Mouse (Mus musculus) limb, embryonic 10.5 days (tissue): ENCODE data around the gene Ngly1. TPM values are rescaled to one million over a fixed set of nuclear protein-coding genes. Genes with fewer than 3 reads are reported as not detected.

ENCODE experiments used
- polyA plus RNA-seq: library from polyadenylated mRNA; unstranded; fragments of >200 nt; fragmentation: Nextera tagmentation; extraction: Ambion mirVana; gene quantifications from 2 replicates; pipeline ENCODE4 v1.2.1, GENCODE M21; 2016

Ngly1 gene
- polyA plus RNA-seq, 1 experiment from 2014 or later, result 19.8 TPM

Other genes starting within 250 kb of the Ngly1 start
- gene Oxsm, start 528 bp downstream of the Ngly1 start, polyA plus RNA-seq, result 1.3 and 1.8 TPM in 2 replicates
- 65.6 and 83.7 TPM in 2 replicates for gene Top2b, start 115.9 kb downstream of the Ngly1 start, polyA plus RNA-seq